Comparison of ENCODE assay signal across 8 mouse cellular contexts in genomic region chr7:116323331-116323964, GRCm38 (mm10). TPM values are rescaled to one million over a fixed set of nuclear protein-coding genes. Genes with fewer than 3 reads are reported as not detected.
DNase-seq lines count a peak whose midpoint lies in the region; ATAC-seq and TF ChIP-seq lines count a peak whose summit lies in the region.

No protein-coding gene starts in this region.

- WGBS in forebrain, embryonic 13.5 days = 31% methylated on average over 10 of the region's 10 CpGs
- 24% methylated on average over 10 of the region's 10 CpGs for WGBS in lung, postnatal 0 days

- intact Hi-C loops in heart, postnatal 14 days (cut with DNase I) = loop anchor here (2.0 to 10.0 kb wide), 4 partner anchors 61 to 189 kb away; no protein-coding TSS in a partner anchor

- H3K27me3 ChIP-seq in G1E (ENCODE audit: insufficient read depth, low read length) = peaks cover 4% of the 10 kb centered on the region; the same call in 1 of the 2 replicates
- no peaks in the 10 kb centered on the region for H3K27me3 ChIP-seq in forebrain, embryonic 13.5 days
- H3K27me3 ChIP-seq in lung, postnatal 0 days (replicated peaks; ENCODE audit: insufficient read depth, low read length) = no peaks in the 10 kb centered on the region

- H3K9ac ChIP-seq in forebrain, embryonic 13.5 days = no peak overlapping the region
- no peak overlapping the region for H3K9ac ChIP-seq in lung, postnatal 0 days (replicated peaks; ENCODE audit: low read depth)

- no peak overlapping the region for H3K4me3 ChIP-seq in G1E (ENCODE audit: low read depth, low read length)
- H3K4me3 ChIP-seq in bone marrow macrophage, adult 2 months (ENCODE audit: insufficient read depth, low read length) = no peak overlapping the region
- no peak overlapping the region for H3K4me3 ChIP-seq in forebrain, embryonic 13.5 days
- H3K4me3 ChIP-seq in lung, postnatal 0 days (ENCODE audit: low read depth, low read length) = no peak overlapping the region

- H3K4me2 ChIP-seq in forebrain, embryonic 13.5 days = no peak overlapping the region
- no peak overlapping the region for H3K4me2 ChIP-seq in lung, postnatal 0 days (replicated peaks; ENCODE audit: low read depth, low read length)

- ATAC-seq in G1E (ENCODE audit: extremely low read depth, insufficient number of reproducible peaks, low FRiP score, poor library complexity, severe bottlenecking) = peak; percentile 34; the same call in 1 of the 2 replicates
- ATAC-seq in forebrain, embryonic 13.5 days = peak; percentile 66; the same call in 1 of the 2 replicates
- ATAC-seq in lung, postnatal 0 days = peak; percentile 73
- ATAC-seq in erythroblast, adult 5-6 weeks (replicated peaks; ENCODE audit: low FRiP score, poor library complexity, severe bottlenecking) = no peak

- H3K9me3 ChIP-seq in G1E (replicated peaks) = no peaks in the 10 kb centered on the region
- no peaks in the 10 kb centered on the region for H3K9me3 ChIP-seq in forebrain, embryonic 13.5 days (replicated peaks)
- no peaks in the 10 kb centered on the region for H3K9me3 ChIP-seq in lung, postnatal 0 days (ENCODE audit: low read length)

- no peak for TF ChIP-seq EP300 in lung, postnatal 0 days (IDR thresholded peaks at IDR 0.05)

- peaks cover 4% of the 10 kb centered on the region for H3K36me3 ChIP-seq in G1E (replicated peaks)
- H3K36me3 ChIP-seq in forebrain, embryonic 13.5 days (ENCODE audit: poor library complexity, severe bottlenecking) = peaks cover 13% of the 10 kb centered on the region
- no peaks in the 10 kb centered on the region for H3K36me3 ChIP-seq in lung, postnatal 0 days (ENCODE audit: insufficient read depth, low read length)

- TF ChIP-seq POLR2A in bone marrow macrophage, adult 2 months (IDR thresholded peaks at IDR 0.05; ENCODE audit: borderline replicate concordance, low read depth, low read length) = no peak

- DNase-seq in G1E (ENCODE audit: low spot score) = peak; percentile 31
- DNase-seq in heart, postnatal 14 days = peak; percentile 72 to 81
- DNase-seq in kidney, postnatal 4 days = peak; percentile 85 to 89
- peak; percentile 86 for DNase-seq in lung, postnatal 0 days (ENCODE audit: low spot score)
- DNase-seq in retina, postnatal 7 days (ENCODE audit: low read depth, low spot score) = peak; percentile 49

- peaks cover 4% of the 10 kb centered on the region for H3K4me1 ChIP-seq in G1E (ENCODE audit: insufficient read depth, low read depth, low read length)
- no peaks in the 10 kb centered on the region for H3K4me1 ChIP-seq in bone marrow macrophage, adult 2 months (ENCODE audit: control insufficient read depth, insufficient read depth, low read length)
- no peaks in the 10 kb centered on the region for H3K4me1 ChIP-seq in forebrain, embryonic 13.5 days
- H3K4me1 ChIP-seq in lung, postnatal 0 days (ENCODE audit: insufficient read depth, low read depth, low read length) = no peaks in the 10 kb centered on the region

- H3K27ac ChIP-seq in bone marrow macrophage, adult 2 months (ENCODE audit: insufficient read depth, low read depth, low read length) = no peak overlapping the region
- no peak overlapping the region for H3K27ac ChIP-seq in forebrain, embryonic 13.5 days
- no peak overlapping the region for H3K27ac ChIP-seq in lung, postnatal 0 days (ENCODE audit: low read length)

- TF ChIP-seq CTCF in G1E (IDR thresholded peaks at IDR 0.05; ENCODE audit: low read depth, low read length) = peak; percentile 54
- peak; percentile 70 for TF ChIP-seq CTCF in bone marrow macrophage, adult 2 months (IDR thresholded peaks at IDR 0.05; ENCODE audit: low read depth, low read length)
- TF ChIP-seq CTCF in lung, postnatal 0 days (IDR thresholded peaks at IDR 0.05) = peak; percentile 93

RNA-seq across cellular contexts. Expression of gene Rps13, which starts 10.5 kb away (rescaled TPM):
- 666 and 739 TPM in 2 replicates for total RNA-seq in G1E (2014; fragmentation: Nextera tagmentation)
- 2,275 and 3,588 TPM in 2 replicates for total RNA-seq in G1E (2017)
- 2,567 and 2,962 TPM in 2 replicates for polyA plus RNA-seq in G1E (2012)
- polyA plus RNA-seq in bone marrow macrophage, adult 2 months (2012; ENCODE audit: insufficient read depth, insufficient read length, missing spikeins) = 493 and 501 TPM in 2 replicates
- 673 and 704 TPM in 2 replicates for polyA plus RNA-seq in forebrain, embryonic 13.5 days (2015; fragmentation: Nextera tagmentation; extraction: Ambion mirVana)
- 100 to 1,000 TPM; 300 to 317 TPM for total RNA-seq in heart, postnatal 14 days (2021)
- 435 and 500 TPM in 2 replicates for polyA plus RNA-seq in lung, postnatal 0 days (2015; fragmentation: Nextera tagmentation; extraction: Ambion mirVana)
- 414 and 431 TPM in 2 replicates for total RNA-seq in erythroblast, adult 5-6 weeks (2015; ENCODE audit: low replicate concordance)
- 293 and 496 TPM in 2 replicates for total RNA-seq in erythroblast, adult 5-6 weeks (2017; ENCODE audit: low replicate concordance)

RNA-seq across cellular contexts. Expression of gene Plekha7, which starts 15.3 kb away (rescaled TPM):
- 16.8 and 18.5 TPM in 2 replicates for total RNA-seq in G1E (2014; fragmentation: Nextera tagmentation)
- total RNA-seq in G1E (2017) = 9.4 and 10.1 TPM in 2 replicates
- 33.4 and 37.8 TPM in 2 replicates for polyA plus RNA-seq in G1E (2012)
- polyA plus RNA-seq in bone marrow macrophage, adult 2 months (2012; ENCODE audit: insufficient read depth, insufficient read length, missing spikeins) = 1.1 TPM in 1 of 2 replicates, not detected in the other
- 13.1 and 15.6 TPM in 2 replicates for polyA plus RNA-seq in forebrain, embryonic 13.5 days (2015; fragmentation: Nextera tagmentation; extraction: Ambion mirVana)
- 1 to 10 TPM; 5.9 to 9.1 TPM for total RNA-seq in heart, postnatal 14 days (2021)
- 5.7 and 7.0 TPM in 2 replicates for polyA plus RNA-seq in lung, postnatal 0 days (2015; fragmentation: Nextera tagmentation; extraction: Ambion mirVana)
- total RNA-seq in erythroblast, adult 5-6 weeks (2015; ENCODE audit: low replicate concordance) = 2.1 TPM in 1 of 2 replicates, not detected in the other
- 0.17 TPM in 1 of 2 replicates, not detected in the other for total RNA-seq in erythroblast, adult 5-6 weeks (2017; ENCODE audit: low replicate concordance)

Comparison
In these comparisons a context has a peak if more than half of its experiments do, and no peak if none do; other contexts are left out.
1. DNase-seq: peak in every context shown above with its lines; median percentile 87 in kidney, postnatal 4 days; 86 in lung, postnatal 0 days; 76 in heart, postnatal 14 days; 49 in retina, postnatal 7 days; 31 in G1E.